Mouse (Mus musculus) CD4-positive, CD25-positive, alpha-beta regulatory T cell, adult 2 months (primary cell): ENCODE data around the gene Plekhg4.

ENCODE experiments used
- DNase-seq: peaks from one replicate; pipeline ENCODE4 v3.0.0-alpha.2; 2012; ENCODE audit warnings: low read depth, low spot score

Gene Plekhg4

GRCm38 (mm10) chr8:105373032-105373431 lies at the start of gene Plekhg4:
Gene Plekhg4, plus strand, starts transcription at chr8:105373274.
- DNase-seq: no peak

- no peak for DNase-seq
Measured at GRCm38 (mm10) chr8:105325641-105326093, 47.4 kb upstream of the Plekhg4 start.

- DNase-seq: peak; percentile 98
Measured at GRCm38 (mm10) chr8:105326141-105326672, 46.9 kb upstream of the Plekhg4 start, which contains the start of the genes Lrrc29 and Tmem208. Gene Lrrc29, minus strand, starts transcription at chr8:105326278. Gene Tmem208, plus strand, starts transcription at chr8:105326354.

GRCm38 (mm10) chr8:105326968-105327367 lies 46.1 kb upstream of the Plekhg4 start:
- no peak for DNase-seq

DNA sequence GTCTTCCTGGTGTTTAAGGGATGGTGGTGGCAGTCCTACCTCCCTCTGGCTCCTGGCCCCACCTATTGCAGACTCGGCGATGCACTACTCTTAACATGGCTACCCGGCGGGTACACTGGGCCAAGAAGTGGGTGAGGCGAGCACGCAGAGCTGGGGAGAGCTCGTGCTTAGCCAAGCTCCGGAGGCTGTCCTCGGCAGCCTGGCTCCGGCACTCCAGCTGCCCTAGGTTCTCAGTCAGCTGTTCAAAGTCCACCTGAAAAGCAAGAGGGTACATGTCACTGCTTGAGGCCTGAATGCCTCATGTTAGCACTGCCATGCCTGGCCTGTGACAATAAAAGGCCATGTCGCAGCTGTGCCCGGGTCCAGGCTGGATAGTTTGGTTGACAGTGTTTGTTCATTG lies 42.7 kb upstream of the Plekhg4 start:
- no peak for DNase-seq

DNA sequence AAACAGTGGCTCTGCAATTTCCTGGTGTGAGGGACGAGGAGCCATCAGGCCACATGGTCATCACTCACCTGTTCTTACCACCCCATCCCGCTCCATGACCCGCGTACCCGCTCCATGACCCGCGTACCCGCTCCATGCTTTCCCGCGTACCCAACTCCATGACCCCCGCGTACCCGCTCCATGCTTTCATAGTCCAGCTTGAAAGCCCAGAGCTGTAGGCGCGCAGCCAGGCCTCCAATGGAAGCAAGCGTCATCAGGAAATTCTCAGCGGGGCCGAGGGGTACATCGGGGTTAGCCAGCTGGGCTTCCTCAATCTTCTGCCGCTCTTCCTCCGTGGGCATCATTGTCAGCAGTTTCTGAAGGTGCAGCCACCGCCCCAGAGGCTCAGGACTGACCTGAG lies 41.6 kb upstream of the Plekhg4 start:
- no peak for DNase-seq

DNA sequence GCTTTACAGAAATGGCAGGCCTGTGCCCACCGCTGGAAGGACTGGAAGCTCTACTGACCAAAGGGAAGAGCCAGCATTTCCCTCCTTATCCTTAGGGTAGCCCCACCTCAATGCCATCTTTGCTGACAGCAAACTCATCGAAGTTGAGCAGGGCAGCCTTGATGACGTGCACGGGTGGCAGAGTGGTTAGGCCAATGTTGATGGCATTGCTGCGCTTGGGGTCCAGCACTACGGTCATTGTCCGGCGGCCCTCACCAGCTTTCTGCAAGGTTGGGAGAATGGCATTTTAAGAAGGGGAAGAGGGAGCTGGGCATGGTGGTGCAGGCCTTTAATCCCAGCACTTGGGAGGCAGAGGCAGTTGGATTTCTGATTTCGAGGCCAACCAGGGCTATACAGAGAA lies 41.1 kb upstream of the Plekhg4 start:
- DNase-seq: no peak

DNA sequence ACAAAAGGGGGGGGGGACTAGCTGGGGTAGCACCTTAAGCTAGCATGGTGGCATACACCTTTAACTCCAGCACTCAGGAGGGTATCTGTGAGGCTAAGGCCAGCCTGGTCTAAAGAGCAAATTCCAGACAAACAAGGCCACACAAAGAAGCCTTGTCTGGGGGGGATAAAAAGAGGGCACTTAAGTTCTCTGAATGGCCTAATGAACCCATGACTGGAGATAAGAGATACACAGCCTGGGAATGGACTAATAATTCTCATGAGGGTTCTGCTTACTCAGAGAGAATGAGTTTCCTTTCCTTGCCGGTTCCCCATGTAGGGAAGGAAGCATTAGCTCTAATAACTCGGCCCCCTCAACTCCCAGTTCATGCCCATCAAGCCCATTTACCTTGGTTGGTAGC lies 40.6 kb upstream of the Plekhg4 start:
- no peak for DNase-seq

- peak; percentile 18 for DNase-seq
Measured at GRCm38 (mm10) chr8:105336373-105337130, 36.5 kb upstream of the Plekhg4 start.

- no peak for DNase-seq
Measured at GRCm38 (mm10) chr8:105338992-105339391, 34.1 kb upstream of the Plekhg4 start.

DNA sequence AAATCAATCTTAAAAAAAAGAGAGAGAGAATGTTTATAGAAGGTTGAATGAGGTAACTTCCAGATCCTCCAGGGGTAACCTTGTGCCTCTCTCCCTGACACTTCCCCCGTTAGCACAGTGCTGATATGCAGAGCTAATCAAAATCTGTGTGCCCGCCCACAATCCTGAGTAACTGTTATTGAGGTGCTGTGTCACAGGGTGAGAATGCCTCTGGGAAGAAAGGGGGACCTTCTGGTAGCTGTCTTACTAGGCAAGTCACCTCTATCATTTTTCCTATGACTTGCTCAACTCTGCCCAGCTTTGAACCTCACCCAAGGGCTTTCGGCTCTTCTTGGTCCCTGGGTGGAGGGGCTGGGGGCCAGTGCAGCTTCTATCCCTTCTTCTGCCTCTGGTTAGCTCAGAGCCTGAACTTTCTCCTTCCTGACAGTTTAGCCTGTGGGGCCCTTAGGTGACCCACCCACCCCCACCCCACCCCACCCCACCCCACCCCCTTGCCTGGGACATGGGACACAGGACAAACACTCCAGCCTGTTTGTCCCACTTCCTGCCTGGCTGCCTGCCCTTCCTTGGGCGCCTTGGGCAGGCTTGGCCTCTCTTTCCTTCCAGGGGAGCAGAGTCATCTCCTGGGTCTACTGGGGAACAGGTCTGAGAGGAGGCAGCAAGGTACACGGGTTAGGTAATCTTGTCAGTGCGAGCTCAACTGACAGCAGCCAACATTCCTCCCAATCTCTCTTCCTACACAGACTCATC lies 33.0 kb upstream of the Plekhg4 start:
- DNase-seq: no peak

DNA sequence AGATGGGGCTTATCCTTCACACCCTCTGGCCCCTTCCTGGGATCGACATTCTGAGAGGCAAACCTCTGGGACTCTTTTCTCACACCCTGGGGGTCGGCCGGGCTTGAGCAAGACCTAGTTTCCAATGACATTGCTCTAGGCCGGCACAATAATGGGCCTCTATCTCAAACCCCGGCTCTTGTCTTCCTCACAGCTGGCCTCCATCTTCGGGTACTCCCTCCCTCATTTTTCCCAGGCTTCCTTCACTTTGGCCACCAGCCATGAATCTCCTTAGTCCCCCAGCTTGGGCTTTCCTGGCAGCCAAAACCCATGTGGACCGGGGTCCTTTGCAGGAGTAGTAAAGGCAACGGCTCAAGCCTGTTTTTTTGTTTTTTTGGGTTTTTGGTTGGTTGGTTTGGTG lies 31.7 kb upstream of the Plekhg4 start:
- no peak for DNase-seq

- DNase-seq: no peak
Measured at GRCm38 (mm10) chr8:105342768-105343167, 30.3 kb upstream of the Plekhg4 start.

GRCm38 (mm10) chr8:105343791-105344574 lies 29.1 kb upstream of the Plekhg4 start:
- DNase-seq: no peak

DNA sequence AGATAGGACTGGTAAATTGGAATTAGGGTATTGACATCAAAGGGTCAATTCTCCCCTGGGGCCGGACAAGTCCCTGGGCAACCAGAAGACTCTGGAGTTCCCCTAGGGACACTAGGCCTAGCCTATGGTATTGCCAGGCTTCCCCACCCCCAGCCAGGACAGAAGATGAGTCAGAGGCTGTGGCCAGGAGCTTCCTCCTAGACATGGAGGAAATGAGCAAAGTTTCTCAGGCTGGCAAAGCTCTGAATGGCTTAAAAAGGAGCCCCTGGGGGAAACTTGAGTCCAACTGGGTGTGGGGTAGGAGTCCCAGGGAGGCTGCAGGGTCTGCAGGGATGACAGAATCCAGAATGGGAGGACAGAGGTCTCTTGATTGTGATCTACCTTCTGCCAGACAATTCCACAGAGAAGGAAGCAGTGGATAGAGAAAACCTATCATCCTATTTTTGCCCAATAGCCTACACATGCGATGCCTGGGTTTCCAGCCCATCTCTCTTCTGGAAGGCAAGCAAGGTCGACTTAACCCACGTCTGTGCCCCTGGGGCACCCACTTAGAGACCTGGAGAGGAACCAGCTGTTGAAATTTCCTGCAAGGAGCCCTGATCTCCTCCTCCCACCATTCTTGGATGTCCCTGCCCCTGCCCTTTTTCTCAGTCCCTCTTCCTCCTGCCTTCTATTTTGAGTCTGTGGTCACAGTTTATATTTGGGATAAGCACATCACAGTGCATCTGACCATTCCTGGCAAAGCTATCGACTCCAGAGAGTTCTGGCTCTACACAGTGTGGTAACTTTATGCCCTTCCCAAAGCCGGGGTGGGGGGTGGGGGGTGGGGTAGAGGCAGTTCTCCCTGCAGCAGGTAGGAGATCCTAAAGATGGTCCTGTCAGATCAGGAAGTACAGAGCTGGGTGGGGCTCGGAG lies 27.8 kb upstream of the Plekhg4 start:
- no peak for DNase-seq

- peak; percentile 37 for DNase-seq
Measured at GRCm38 (mm10) chr8:105346611-105347427, 26.3 kb upstream of the Plekhg4 start.

GRCm38 (mm10) chr8:105347428-105348221 lies 25.4 kb upstream of the Plekhg4 start, which contains the start of gene Fhod1:
Gene Fhod1, minus strand, starts transcription at chr8:105347953.
- peak; percentile 92 for DNase-seq

DNA sequence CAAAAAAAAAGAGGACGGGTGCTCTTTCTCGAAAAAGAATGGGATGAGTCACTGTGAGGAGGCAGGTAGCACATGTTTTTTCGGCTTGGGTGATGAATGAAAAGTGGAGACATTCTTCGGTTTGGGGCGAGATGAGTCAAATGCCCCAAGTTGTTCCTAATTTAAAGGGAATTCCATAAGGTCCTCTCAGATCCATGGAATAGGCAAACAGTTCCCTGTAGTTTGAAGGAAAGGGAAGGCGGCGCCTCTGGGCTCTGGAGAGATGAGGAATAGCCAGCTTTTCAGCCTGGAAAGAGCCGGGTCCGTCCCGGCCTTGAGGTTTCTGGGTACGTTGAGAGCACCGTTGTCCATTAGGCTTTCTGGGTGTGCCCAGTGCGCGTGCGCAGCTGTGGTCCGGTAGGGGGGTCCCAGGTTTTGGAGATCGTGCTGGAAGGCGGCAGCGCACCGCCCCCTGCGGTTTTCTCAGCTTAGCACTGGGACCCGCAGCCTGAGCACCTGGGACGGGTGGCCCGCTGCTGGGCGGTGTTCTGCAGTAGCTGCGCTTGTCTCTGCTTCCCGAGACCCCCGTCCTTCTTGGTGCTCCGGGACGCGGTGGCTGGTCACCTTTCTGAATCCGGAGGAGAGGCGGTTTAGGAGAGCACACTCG lies 24.5 kb upstream of the Plekhg4 start, which contains the start of gene Slc9a5:
Slc9a5 (plus strand) TSS at position 394 of the 646 bp plus-strand sequence.
- DNase-seq: peak; percentile 55
